Mouse (Mus musculus) right cerebral cortex, postnatal 14 days (tissue): ENCODE measurements around the gene Arl13b.
A peak's percentile ranks its signal among the peaks of the same experiment; 100 is the strongest.

Source experiments
- DNase-seq: peaks from one replicate; pipeline ENCODE4 v3.0.0; 2022

Arl13b gene

DNA sequence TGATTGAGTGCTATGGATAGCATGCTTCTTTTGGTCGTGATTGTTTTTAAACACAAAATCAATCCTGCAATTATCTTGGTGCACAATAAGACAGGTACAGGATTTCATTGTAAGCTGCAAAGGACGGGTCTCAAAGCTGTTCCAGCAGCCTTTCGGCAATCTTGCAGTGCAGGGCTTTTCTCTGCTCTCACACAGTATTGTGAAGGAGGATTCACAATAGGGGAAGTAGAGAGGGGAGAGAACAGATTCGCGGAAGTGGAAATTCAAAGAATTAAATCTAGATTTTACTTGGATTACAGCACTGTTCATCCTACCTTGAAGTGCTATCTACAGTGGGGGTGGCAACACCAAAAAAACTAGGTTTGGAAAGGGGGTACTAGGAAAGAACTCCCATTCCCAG lies 33.0 kb downstream of the Arl13b start:
- DNase-seq: no peak

DNA sequence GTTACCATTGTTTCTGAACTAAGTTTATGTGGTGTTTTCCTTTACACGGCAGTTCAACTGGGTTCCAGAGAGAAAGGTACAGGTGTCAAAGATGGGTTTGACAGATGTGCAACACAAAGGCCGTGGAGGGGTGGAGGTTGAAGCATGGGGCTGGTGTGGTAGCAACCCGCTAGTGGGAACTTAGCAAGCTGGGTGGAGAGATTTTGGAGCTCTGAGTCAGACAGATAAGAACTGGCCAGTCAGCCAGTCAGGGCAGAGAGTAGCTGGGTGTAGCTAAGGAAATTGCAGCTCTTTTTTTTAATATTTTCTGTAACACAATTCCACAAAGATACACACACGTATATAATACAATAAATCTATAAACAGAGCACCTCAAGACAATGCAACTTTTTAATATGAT lies 36.0 kb downstream of the Arl13b start:
- DNase-seq: no peak

DNA sequence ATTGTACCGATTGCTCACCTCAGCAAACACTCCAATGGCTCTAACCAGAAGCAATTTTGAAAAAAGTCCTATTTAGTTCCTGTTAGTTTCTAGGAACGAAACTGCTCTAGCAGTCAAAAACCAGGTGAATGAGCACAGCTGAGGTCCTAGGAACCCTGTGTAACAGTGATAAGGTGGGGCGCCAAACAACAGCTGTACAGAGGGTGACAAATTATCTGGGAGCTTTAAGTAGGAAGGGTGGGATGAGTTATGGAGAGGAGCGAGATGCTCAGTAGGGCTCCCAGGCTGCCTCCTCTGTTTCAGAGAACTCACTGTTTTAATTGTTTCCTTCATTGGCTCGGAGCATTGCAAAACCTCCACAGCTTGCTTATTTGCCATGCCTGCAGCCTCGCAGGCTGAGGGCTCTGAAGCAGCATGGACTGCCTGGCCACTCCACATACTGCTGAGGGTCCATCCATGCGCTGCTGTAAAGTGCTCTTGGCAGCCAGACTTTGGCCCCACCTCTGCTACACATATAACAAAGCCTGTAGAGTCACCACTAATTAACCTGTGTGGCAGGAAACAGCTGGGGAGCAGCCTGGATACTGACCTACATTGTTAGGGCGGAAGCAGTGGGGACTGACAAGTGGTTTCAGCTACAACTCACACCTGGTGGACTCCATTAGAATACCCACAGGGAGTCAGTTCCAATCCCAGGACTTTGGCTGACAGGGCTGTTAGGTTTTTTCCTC lies 39.4 kb downstream of the Arl13b start:
- no peak for DNase-seq

DNA sequence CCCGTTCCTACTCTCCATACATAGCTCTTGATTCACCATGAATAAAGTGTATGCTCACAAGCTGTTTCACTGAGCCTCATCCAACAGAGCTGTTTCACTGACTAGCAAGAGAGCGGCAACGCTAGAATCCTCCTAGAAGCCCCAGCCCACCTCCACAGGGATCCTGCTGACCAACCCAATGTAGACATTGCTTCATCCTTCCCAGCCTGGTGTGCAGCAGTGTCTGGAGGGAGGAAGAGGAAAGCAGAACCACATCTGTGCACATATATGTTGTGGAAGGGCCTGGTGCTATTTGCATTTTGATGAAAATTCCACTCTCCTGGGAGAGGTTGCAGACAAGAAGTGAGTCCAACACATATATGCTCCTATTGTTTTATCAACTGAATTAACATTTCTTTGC lies 42.2 kb downstream of the Arl13b start:
- DNase-seq: no peak

GRCm38 (mm10) chr16:62799839-62800238 lies 47.0 kb downstream of the Arl13b start:
- DNase-seq: no peak

DNA sequence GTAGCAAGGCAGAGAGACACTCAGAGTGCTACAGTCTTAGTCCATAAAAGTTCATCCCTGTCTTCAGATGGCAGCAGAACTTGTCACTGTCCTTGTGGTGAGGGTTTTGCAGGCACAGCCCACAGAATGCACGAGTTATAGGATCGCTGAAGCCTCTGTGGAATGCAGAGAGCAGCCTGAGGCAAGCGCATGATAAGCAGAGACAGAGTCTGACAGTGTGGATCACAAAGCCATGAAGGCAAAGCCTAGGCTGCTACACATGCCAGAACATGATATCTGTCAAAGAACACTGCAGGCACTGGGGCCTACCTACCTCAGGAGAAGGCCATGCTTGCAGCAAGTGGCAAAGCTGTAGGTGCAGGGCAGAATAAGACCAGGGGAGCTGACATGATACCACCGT lies 47.4 kb downstream of the Arl13b start:
- no peak for DNase-seq

DNA sequence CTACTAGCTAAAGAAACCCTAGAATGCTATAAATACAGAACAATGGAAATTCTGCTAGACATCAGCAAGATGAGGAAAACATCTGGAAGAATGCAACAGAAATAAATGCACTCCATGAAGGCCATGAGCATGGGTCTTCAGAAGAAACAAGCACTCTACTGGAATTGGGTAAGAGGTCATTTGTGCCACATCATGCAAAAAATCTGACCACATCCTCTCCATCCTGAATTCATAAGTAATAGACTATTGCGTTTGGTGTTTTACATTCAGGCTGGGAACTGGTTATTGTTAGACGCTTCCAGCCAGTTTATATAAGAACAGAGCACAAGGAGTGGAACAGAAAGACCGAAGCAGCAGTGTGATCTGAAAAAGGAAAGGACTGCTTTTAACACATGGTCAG lies 48.0 kb downstream of the Arl13b start:
- no peak for DNase-seq

- no peak for DNase-seq
These were observed 50.2 kb downstream of the Arl13b start for GRCm38 (mm10) chr16:62796608-62797007.

DNA sequence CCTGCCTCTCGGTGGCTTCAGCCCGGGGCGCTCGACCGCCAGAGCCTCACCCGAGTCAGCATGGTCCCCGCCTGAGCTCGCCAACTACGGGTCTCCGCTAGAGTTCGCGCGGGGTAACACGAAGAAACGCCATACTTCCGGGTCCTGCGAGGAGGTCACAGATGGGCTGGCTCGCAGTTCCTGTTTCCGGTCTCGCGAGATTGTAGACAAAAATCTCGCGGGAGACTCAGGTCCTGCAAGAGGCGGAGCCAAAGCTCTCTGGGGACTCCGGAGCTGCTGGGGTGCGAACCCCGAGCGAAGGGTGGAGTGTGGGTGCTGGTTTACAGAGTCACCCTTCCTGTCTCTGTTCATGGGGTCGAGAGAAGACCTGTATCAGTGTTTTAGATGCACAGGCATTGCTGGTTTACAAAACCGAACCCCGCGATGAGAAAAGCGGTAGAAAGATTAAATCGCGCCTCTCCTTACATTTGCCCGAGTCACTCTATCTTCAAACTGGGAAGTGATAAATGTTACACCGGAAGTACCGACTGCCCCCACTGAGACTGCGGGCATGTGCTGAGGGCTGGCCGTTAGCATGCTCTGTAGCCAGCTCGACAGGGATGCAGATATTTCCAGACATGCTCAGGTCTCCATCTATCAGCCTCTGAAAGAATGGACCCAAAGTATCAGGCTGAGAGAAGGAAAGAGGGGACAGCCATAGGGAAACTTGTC lies 60.1 kb downstream of the Arl13b start, which contains the start of gene Nsun3:
Nsun3 (minus strand) TSS at position 198 of the 711 bp plus-strand sequence.
- peak; percentile 89 for DNase-seq

- DNase-seq: no peak
These were observed 64.6 kb downstream of the Arl13b start for GRCm38 (mm10) chr16:62782229-62782628.

- no peak for DNase-seq
These were observed 68.6 kb downstream of the Arl13b start for GRCm38 (mm10) chr16:62778282-62778681.

- no peak for DNase-seq
These were observed 70.8 kb downstream of the Arl13b start for GRCm38 (mm10) chr16:62776034-62776433.

GRCm38 (mm10) chr16:62773462-62773861 lies 73.4 kb downstream of the Arl13b start:
- no peak for DNase-seq

- DNase-seq: no peak
These were observed 88.5 kb downstream of the Arl13b start for GRCm38 (mm10) chr16:62758340-62758739.

DNA sequence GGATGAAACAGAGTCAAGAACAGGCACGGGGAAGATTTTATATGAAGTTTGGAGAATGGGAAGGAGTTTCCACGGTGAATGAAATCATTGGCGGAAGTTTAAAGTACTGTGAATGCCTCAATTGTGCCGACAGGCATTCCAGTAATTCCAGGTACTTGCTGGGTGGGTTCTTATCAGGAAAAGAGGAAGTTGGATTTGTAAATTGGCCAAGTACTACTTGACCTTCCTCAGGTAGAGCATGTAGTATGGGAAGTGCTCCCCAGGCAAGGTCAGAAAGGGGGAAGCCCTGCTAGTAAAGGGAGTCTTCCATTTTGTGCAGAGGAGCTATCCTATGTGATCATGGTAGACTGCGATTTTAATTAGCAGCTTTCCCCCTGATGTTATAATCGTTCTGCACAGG lies 91.5 kb downstream of the Arl13b start:
- DNase-seq: no peak

GRCm38 (mm10) chr16:62753597-62753996 lies 93.2 kb downstream of the Arl13b start:
- no peak for DNase-seq

DNA sequence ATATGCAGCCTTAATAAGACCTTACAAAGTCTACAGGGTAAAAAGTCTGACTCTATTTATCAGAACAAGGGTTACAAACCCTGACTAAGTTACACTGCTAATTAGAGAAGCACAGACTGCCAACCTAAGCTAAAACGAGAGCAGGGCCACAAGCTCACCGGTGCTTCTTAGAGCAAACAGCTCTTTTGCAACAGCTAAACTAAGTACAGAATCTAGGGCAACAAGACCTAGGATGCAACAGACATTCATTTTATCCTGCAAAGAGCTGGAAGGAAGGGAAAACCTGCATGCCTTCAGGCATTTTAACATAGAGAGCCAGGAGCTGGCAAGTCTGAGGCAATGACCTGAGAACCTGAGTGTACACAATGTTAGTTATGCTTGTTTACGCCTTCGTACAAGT lies 93.8 kb downstream of the Arl13b start:
- DNase-seq: no peak

GRCm38 (mm10) chr16:62745875-62746274 lies 101.0 kb downstream of the Arl13b start:
- DNase-seq: no peak
